Mouse (Mus musculus) adrenal gland, adult 10 weeks (tissue): ENCODE measurements around the gene Sctr. TPM values are rescaled to one million over a fixed set of nuclear protein-coding genes. Genes with fewer than 3 reads are reported as not detected.

Experiments used
- polyA plus RNA-seq: library from polyadenylated mRNA; stranded (reverse); fragments of 350-450 nt; fragmentation: Illumina TruSeq; extraction: RNeasy Lipid Tissue Mini Kit (QIAGEN cat#74804); gene quantifications from one replicate; pipeline ENCODE4 v1.2.3, GENCODE M21; 2014; ENCODE audit warnings: low read depth, low replicate concordance

Gene Sctr
- polyA plus RNA-seq: 1.3 TPM

GRCm38 (mm10) chr1:120006844-120007790 is at the start of gene Sctr:
Sctr (plus strand) TSS chr1:120006894.

GRCm38 (mm10) chr1:119996798-119997581 is 9.7 kb upstream of the Sctr start, which contains the start of gene Cfap221:
Cfap221 (minus strand) TSS chr1:119997234.

GRCm38 (mm10) chr1:120073519-120074306 is 67.0 kb downstream of the Sctr start, which contains the start of gene Tmem37:
Tmem37 (minus strand) TSS chr1:120074074.

Other genes starting within 250 kb of the Sctr start
- gene Ptpn4, start 169.3 kb upstream of the Sctr start, polyA plus RNA-seq: 55.2 TPM
- 7.9 TPM for gene Tmem177, start 93.7 kb upstream of the Sctr start, polyA plus RNA-seq
- gene Cfap221, start 9.7 kb upstream of the Sctr start, polyA plus RNA-seq: not detected
- gene Tmem37, start 67.2 kb downstream of the Sctr start, polyA plus RNA-seq: 0.47 TPM
- 868 TPM for gene Dbi, start 114.2 kb downstream of the Sctr start, polyA plus RNA-seq
- gene 3110009E18Rik, start 114.3 kb downstream of the Sctr start, polyA plus RNA-seq: 7.6 TPM